Mouse (Mus musculus) thymus, postnatal 14 days (tissue): ENCODE results near the gene Tuba8.

Experiments
- DNase-seq: peaks from one replicate; pipeline ENCODE4 v3.0.0; 2021

Tuba8 gene

GRCm38 (mm10) chr6:121236386-121236785 lies 25.9 kb downstream of the Tuba8 start:
- DNase-seq = no peak

- no peak for DNase-seq
Observed at GRCm38 (mm10) chr6:121238209-121238608, 27.7 kb downstream of the Tuba8 start.

- DNase-seq = peak; percentile 54
Observed at GRCm38 (mm10) chr6:121241780-121242179, 31.3 kb downstream of the Tuba8 start.

- peak; percentile 67 for DNase-seq
Observed at GRCm38 (mm10) chr6:121243161-121243560, 32.7 kb downstream of the Tuba8 start.

- peak; percentile 92 for DNase-seq
Observed at GRCm38 (mm10) chr6:121245127-121246036, 34.9 kb downstream of the Tuba8 start, which contains the start of gene Usp18. Gene Usp18 (plus strand): TSS chr6:121245906.

- DNase-seq = no peak
Observed at GRCm38 (mm10) chr6:121246037-121246361, 35.5 kb downstream of the Tuba8 start.

- DNase-seq = no peak
Observed at GRCm38 (mm10) chr6:121250406-121250805, 39.9 kb downstream of the Tuba8 start.

GRCm38 (mm10) chr6:121251256-121251655 lies 40.8 kb downstream of the Tuba8 start:
- DNase-seq = no peak

GRCm38 (mm10) chr6:121260548-121260947 lies 50.1 kb downstream of the Tuba8 start:
- peak; percentile 85 for DNase-seq

- DNase-seq = no peak
Observed at GRCm38 (mm10) chr6:121261233-121261632, 50.7 kb downstream of the Tuba8 start.

- DNase-seq = no peak
Observed at GRCm38 (mm10) chr6:121262004-121262403, 51.5 kb downstream of the Tuba8 start.

GRCm38 (mm10) chr6:121262496-121262895 lies 52.0 kb downstream of the Tuba8 start:
- DNase-seq = no peak

- DNase-seq = no peak
Observed at GRCm38 (mm10) chr6:121270156-121270555, 59.7 kb downstream of the Tuba8 start.

- no peak for DNase-seq
Observed at GRCm38 (mm10) chr6:121271707-121272074, 61.2 kb downstream of the Tuba8 start.

- DNase-seq = peak; percentile 84
Observed at GRCm38 (mm10) chr6:121272075-121272800, 61.7 kb downstream of the Tuba8 start.

GRCm38 (mm10) chr6:121274356-121274755 lies 63.9 kb downstream of the Tuba8 start:
- DNase-seq = peak; percentile 73
